Mouse (Mus musculus) megakaryocyte-erythroid progenitor cell, adult 5 weeks (primary cell): ENCODE data around the gene Zcchc9. TPM values are rescaled to one million over a fixed set of nuclear protein-coding genes. Genes with fewer than 3 reads are reported as not detected.

Experiments
- polyA plus RNA-seq: library from polyadenylated mRNA; stranded (reverse); fragments of >175 nt; gene quantifications from 2 replicates; pipeline ENCODE4 v1.2.3, GENCODE M21; 2012

The Zcchc9 gene
- polyA plus RNA-seq, result 3.6 and 4.0 TPM in 2 replicates

DNA sequence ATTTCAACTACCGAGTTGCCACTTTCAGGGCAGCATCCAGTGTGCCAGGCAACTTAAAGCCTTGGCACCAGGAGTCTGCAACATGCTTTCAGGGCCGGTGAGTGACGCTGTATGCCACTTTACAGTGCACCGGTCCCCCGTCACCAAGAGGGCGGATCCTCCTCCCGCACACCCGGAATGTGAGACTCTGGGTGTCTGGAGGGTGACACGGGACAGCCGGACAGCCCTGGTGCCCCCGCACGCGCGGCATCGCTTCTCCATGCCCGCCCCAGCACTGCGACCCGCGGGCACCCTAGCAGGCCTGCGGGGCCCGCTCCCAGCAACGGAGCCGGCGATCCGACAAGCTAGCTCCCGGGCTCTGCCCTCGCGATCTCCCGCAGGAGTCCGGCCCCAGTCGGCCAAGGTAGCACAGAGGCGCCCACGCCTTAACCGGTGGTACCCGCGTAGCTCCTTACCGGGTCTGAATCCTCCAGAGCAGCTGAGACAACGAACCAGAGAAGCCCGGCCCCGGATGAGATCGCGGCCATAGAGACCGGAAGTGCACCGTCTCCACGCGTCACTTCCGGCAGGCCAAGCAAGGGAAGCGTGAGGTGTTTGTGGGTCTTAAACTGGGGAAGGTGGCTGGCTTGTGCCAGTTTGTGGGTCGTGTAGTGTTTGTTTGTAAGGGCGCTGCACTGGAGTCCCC, at the start of gene Zcchc9:
Zcchc9 (minus strand) TSS at position 551 of the 685 bp plus-strand sequence.

Other genes with a start within 250 kb of the Zcchc9 start
- not detected in 2 replicates for gene Acot12, start 66.2 kb downstream of the Zcchc9 start, polyA plus RNA-seq
- gene Ckmt2, start 69.2 kb upstream of the Zcchc9 start, polyA plus RNA-seq, result not detected in 2 replicates